Mouse (Mus musculus) hindbrain, embryonic 13.5 days (tissue): Measurements from ENCODE around the gene Bgn. TPM values are rescaled to one million over a fixed set of nuclear protein-coding genes. Genes with fewer than 3 reads are reported as not detected.
"Not testable (repeated sequence)": the region's sequence is repeated elsewhere in the genome, so short reads cannot be mapped to it uniquely, and the experiment has no call there.

ENCODE experiments used
- ATAC-seq: fragments of 200-750 bp; cut with Nextera tagmentation; 2 replicates; pipeline ENCODE4 v1.8.0; 2017; ENCODE audit warnings: moderate TSS enrichment; ENCODE audit not compliant: low FRiP score
- H3K27ac ChIP-seq: fragments of 300-500 bp; sonication (generic); 2 replicates; pipeline ENCODE4 v1.5.1; 2015; ENCODE audit warnings: inconsistent platforms, mild to moderate bottlenecking, moderate library complexity
- H3K27me3 ChIP-seq: fragments of 300-500 bp; sonication (generic); 2 replicates; pipeline ENCODE4 v1.6.1; 2015; ENCODE audit warnings: mild to moderate bottlenecking, inconsistent platforms
- H3K36me3 ChIP-seq: fragments of 300-500 bp; sonication (generic); 2 replicates; pipeline ENCODE4 v1.6.1; 2015; ENCODE audit warnings: mild to moderate bottlenecking, inconsistent platforms
- H3K4me1 ChIP-seq: fragments of 300-500 bp; sonication (generic); replicated peaks from 2 replicates; pipeline ENCODE4 v1.6.1; 2015; ENCODE audit warnings: inconsistent platforms
- H3K4me2 ChIP-seq: fragments of 300-500 bp; sonication (generic); 2 replicates; pipeline ENCODE4 v1.6.1; 2015; ENCODE audit warnings: inconsistent platforms, mild to moderate bottlenecking, moderate library complexity
- H3K4me3 ChIP-seq: fragments of 300-500 bp; sonication (generic); 2 replicates; pipeline ENCODE4 v1.5.1; 2015; ENCODE audit warnings: mild to moderate bottlenecking, inconsistent platforms
- H3K9ac ChIP-seq: fragments of 300-500 bp; sonication (generic); 2 replicates; pipeline ENCODE4 v1.6.1; 2015; ENCODE audit warnings: mild to moderate bottlenecking, inconsistent platforms
- H3K9me3 ChIP-seq: fragments of 300-500 bp; sonication (generic); 2 replicates; pipeline ENCODE4 v1.6.1; 2016; ENCODE audit warnings: inconsistent platforms
- whole genome bisulfite sequencing: fragments of 180-500 bp; shearing (Covaris S2); methylation state at CpG from one replicate; pipeline ENCODE4 v1.1.7; 2015; 5-methylcytosine and 5-hydroxymethylcytosine counted together
- polyA plus RNA-seq: library from polyadenylated mRNA; unstranded; fragments of >200 nt; fragmentation: Nextera tagmentation; extraction: Ambion mirVana; gene quantifications from 2 replicates; pipeline ENCODE4 v1.2.1, GENCODE M21; 2015

Gene Bgn
- polyA plus RNA-seq, 1 experiment from 2014 or later, result 21.6 TPM

DNA sequence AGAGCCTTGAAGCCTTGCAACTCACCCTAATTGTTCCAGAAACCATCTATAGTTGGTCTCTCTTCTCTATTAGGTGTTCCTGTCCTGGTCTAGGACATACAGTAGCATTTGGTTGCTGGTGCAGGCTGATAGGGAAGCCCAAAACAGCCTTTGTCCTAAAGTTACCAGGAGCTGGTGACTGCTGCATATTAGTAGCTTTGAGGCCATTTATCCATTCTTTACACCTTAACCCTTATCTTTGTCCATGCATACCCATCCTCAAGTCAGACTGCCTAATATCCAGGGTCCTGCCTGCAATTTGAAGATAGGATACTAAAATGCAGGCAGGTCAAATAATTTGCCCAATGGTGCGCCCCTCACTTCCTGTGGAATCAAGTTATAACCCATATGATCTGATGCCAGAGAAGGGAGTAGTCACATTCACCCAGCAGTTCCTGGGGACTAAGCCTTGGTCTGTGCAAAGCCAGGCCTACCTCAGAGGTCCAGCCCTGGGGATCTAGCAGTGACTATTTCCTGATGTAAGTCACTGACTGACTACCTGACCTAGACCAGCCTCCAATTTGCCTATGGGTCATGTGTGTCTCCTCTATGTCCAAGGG lies 7.6 kb upstream of the Bgn start:
- ATAC-seq, result no peak
- Histone ChIP-seq H3K4me3 (no peak overlapping the region), H3K27me3 (no peaks in the 10 kb centered on the region), H3K27ac (no peak overlapping the region), H3K4me1 (0 out of 2 replicates have a peak, but pooled peaks cover 3% of the 10 kb centered on the region), H3K36me3 (no peaks in the 10 kb centered on the region), H3K9me3 (no peaks in the 10 kb centered on the region), H3K4me2 (no peak overlapping the region), H3K9ac (no peak overlapping the region)
- 94% methylated on average over 1 of the region's 1 CpGs for WGBS

DNA sequence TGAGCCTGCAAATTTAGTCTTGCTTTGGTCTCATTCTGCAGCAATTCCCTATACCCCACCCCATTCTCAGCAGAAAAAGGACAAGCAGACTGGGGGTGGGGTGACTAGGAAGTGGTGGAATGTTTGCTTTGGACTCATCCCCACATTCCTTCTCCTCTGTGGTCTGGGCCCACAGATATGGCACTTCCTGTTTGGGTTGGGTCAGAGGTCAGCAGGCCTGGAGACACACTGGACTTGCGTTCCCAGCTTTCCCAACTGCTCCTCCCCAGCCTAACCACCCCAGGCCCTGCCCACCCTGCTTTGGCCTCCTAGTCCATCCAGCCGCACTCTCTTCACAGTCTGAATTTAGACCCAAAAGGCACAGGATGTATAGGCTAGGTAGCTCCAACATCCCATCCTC lies 6.8 kb upstream of the Bgn start:
- 85% methylated on average over 2 of the region's 2 CpGs for WGBS
- no peaks in the 10 kb centered on the region for H3K9me3 ChIP-seq
- H3K4me1 ChIP-seq, result 0 out of 2 replicates have a peak, but pooled peaks cover 3% of the 10 kb centered on the region
- no peak overlapping the region for H3K27ac ChIP-seq
- H3K9ac ChIP-seq, result no peak overlapping the region
- H3K4me2 ChIP-seq, result no peak overlapping the region
- no peaks in the 10 kb centered on the region for H3K36me3 ChIP-seq
- H3K4me3 ChIP-seq, result no peak overlapping the region
- no peaks in the 10 kb centered on the region for H3K27me3 ChIP-seq
- no peak for ATAC-seq

DNA sequence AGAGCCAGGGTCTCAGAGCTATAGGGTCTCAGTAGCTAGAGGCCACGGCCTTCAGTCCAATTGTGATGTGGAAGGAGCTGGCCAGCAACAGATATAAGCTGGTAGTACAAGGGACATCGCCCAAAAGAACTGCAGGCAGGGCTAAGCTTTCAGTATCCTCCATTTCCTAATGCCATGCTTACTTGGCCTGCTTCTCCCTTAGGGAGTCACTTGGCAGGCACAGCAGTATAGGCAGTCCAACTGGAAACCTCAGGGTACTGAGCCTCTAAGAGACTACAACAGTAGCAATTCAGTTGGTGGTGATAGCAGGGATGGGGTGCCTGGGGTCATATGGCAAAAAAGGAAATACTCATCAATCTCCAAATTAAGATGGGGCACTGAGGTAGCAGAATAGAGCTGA lies 5.9 kb upstream of the Bgn start:
- H3K27me3 ChIP-seq, result no peaks in the 10 kb centered on the region
- no peak overlapping the region for H3K4me2 ChIP-seq
- no peak overlapping the region for H3K27ac ChIP-seq
- 0 out of 2 replicates have a peak, but pooled peaks cover 3% of the 10 kb centered on the region for H3K4me1 ChIP-seq
- 92% methylated on average over 2 of the region's 2 CpGs for WGBS
- no peak overlapping the region for H3K4me3 ChIP-seq
- H3K9me3 ChIP-seq, result no peaks in the 10 kb centered on the region
- H3K9ac ChIP-seq, result no peak overlapping the region
- H3K36me3 ChIP-seq, result no peaks in the 10 kb centered on the region
- ATAC-seq, result no peak

DNA sequence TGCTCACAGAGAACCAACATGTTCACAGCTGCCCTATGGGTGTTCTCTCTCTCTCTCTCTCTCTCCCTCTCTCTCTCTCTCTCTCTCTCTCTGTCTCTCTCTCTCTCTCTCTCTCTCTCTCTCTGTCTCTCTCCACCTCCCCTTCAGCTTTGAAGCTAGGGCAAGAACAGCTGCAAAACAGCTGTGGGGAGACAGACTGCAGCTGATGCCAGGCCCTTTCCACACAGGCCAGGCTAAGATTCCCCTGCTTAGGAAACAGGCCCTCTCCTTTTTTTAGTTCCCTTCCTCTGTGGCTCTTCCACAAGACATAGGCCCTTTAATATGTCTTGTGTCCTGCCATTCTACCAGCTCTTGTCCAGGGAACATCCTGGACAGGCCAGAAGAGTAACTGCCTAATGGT lies 3.7 kb upstream of the Bgn start:
- Histone ChIP-seq H3K4me2 (no peak overlapping the region), H3K27me3 (0 out of 2 replicates have a peak, but pooled peaks cover 3% of the 10 kb centered on the region), H3K4me1 (0 out of 2 replicates have a peak, but pooled peaks cover 1% of the 10 kb centered on the region), H3K27ac (no peak overlapping the region), H3K4me3 (no peak overlapping the region), H3K36me3 (no peaks in the 10 kb centered on the region), H3K9ac (no peak overlapping the region), H3K9me3 (no peaks in the 10 kb centered on the region)
- no peak for ATAC-seq

DNA sequence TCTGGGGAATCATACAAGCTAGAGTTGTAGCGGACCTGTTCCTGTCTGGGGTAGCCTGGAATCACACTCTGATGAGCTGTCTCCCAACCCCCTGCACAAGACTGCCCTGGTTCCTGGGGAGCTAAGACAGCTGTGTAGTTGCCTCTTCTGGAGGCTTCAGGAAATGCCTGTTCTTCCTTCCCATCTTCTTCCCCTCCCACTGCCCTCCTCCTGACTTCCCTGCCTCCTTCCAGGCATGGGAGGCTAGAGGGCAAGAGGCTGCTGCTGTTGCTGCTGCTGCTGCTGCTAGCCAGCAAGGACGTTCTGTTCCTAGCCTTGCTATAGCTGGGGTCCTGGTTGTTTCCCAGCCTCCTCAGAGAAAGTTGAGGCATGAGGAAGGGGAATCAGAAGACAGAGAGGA lies 3.1 kb upstream of the Bgn start:
- Histone ChIP-seq H3K27me3 (0 out of 2 replicates have a peak, but pooled peaks cover 3% of the 10 kb centered on the region), H3K4me2 (no peak overlapping the region), H3K4me3 (no peak overlapping the region), H3K4me1 (no peaks in the 10 kb centered on the region), H3K27ac (no peak overlapping the region), H3K36me3 (no peaks in the 10 kb centered on the region), H3K9me3 (no peaks in the 10 kb centered on the region), H3K9ac (no peak overlapping the region)
- WGBS, result 76% methylated on average over 2 of the region's 2 CpGs
- no peak for ATAC-seq

DNA sequence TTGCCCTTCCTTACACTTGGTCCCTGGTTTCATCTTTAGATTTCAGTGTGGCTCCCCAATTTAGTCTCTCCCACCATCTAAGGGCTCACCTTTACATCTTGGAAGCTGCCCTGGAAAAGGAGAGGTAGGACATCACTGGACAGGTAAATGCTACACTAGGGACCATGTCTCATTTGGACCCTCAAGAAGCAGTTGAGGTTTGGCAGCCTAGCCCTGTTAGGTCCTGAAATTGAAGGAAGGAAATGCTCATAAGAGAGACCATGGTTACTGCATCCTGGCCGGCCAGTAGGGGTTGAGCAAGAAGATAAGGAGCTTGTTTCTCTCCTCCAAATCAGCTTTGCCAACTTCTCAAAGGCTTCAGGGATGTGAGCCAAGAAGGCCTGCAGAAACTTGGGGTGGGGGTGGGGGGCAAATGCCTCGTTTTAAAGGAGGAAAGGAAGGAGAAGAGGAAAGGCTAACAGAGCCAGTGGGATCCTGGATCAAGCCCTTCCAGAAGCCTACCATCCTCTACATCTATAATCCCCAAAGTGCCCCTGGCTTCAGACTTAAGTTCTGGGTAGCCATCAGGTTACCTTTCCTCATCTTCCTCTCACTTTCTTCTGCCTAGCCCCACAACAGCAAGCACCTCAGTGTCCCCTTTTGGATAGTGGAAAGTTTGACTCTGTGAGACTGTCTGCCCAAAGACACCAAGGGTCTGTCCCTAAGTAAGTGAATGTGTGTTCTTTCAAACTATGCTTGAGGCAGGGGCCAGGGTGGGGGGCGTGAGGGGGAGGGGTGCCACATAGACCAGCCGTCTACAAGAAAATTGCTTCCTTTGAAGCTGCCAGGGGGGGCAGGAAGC lies 539 bp upstream of the Bgn start:
- Histone ChIP-seq H3K9me3 (no peaks in the 10 kb centered on the region), H3K4me1 (no peaks in the 10 kb centered on the region), H3K27ac (no peak overlapping the region), H3K27me3 (0 out of 2 replicates have a peak, but pooled peaks cover 6% of the 10 kb centered on the region), H3K36me3 (no peaks in the 10 kb centered on the region), H3K4me2 (peak overlapping the region; percentile 23; the same call in 1 of the 2 replicates), H3K9ac (no peak overlapping the region), H3K4me3 (no peak overlapping the region)
- no peak for ATAC-seq
- WGBS, result 63% methylated on average over 4 of the region's 4 CpGs

DNA sequence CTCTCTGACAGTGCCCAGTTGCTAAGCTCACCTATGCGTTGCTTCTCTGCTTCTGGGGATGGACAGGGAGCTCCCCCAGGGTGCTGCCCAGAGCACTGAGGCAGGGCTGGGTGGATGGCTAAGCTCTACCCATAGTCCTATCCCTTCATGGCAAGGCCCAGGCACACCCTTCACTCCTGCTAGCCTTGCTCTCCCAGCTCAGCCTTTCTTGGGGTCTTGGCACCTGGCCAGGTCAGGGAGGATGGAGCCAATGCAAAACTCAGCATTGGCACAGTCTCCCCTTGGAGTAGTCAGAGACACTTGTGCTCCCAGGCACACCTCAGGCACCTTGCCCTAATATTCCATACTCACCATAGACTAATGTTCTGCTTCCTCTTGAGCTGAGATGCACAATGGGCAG lies 674 bp downstream of the Bgn start:
- Histone ChIP-seq H3K4me1 (no peaks in the 10 kb centered on the region), H3K4me3 (peak overlapping the region; percentile 12; the same call in 1 of the 2 replicates), H3K4me2 (peak overlapping the region; percentile 23), H3K9ac (no peak overlapping the region), H3K36me3 (no peaks in the 10 kb centered on the region), H3K9me3 (no peaks in the 10 kb centered on the region), H3K27ac (no peak overlapping the region), H3K27me3 (0 out of 2 replicates have a peak, but pooled peaks cover 6% of the 10 kb centered on the region)
- WGBS, result 31% methylated on average over 1 of the region's 1 CpGs
- no peak for ATAC-seq

DNA sequence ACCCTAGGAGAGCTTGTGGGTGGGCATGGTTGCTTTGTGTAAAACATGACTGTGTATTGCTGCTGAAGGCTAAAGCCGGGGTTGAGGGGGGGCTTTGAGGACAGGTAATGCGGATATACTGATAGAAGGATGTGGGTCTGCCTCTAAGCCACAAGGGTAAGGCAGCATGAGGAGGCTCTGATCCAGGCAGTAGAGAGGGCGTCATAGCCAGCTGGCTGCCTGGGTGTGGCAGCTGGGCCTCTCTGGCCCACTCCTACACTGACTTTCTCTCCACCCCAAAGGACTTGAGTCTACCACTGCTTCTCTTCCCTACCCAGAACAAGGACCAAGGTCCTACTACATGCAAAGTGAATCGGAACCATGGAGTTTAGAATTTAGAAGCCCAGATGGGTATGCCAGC lies 1.5 kb downstream of the Bgn start:
- WGBS, result 94% methylated on average over 4 of the region's 4 CpGs
- no peak overlapping the region for H3K9ac ChIP-seq
- H3K9me3 ChIP-seq, result no peaks in the 10 kb centered on the region
- H3K36me3 ChIP-seq, result no peaks in the 10 kb centered on the region
- H3K27ac ChIP-seq, result no peak overlapping the region
- no peaks in the 10 kb centered on the region for H3K4me1 ChIP-seq
- no peak overlapping the region for H3K4me3 ChIP-seq
- H3K27me3 ChIP-seq, result 0 out of 2 replicates have a peak, but pooled peaks cover 6% of the 10 kb centered on the region
- no peak for ATAC-seq
- H3K4me2 ChIP-seq, result peak overlapping the region; percentile 23; the same call in 1 of the 2 replicates

DNA sequence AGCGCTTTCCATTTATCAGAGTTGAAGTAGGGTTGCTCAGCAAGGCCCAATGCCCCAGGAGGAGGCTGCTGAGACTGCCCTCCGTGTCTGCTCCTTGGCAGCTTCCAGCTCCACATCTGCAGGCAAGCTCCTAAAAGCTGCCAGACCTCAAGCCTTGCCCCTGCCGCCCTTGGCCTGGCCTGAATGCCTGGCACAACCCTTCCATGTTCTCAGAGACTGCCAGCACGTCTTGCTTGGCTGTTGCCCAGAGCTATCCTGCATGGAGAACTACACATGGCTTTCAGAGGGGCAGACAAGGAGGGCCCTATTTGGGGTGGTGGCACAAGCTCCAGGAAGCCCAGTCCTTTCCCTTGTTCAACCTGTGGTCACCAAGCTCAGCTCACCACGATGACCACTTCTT lies 3.5 kb downstream of the Bgn start:
- Histone ChIP-seq H3K4me3 (no peak overlapping the region), H3K36me3 (no peaks in the 10 kb centered on the region), H3K4me1 (no peaks in the 10 kb centered on the region), H3K9me3 (no peaks in the 10 kb centered on the region), H3K4me2 (no peak overlapping the region), H3K27me3 (0 out of 2 replicates have a peak, but pooled peaks cover 6% of the 10 kb centered on the region), H3K9ac (no peak overlapping the region), H3K27ac (no peak overlapping the region)
- WGBS, result 81% methylated on average over 5 of the region's 5 CpGs
- no peak for ATAC-seq

DNA sequence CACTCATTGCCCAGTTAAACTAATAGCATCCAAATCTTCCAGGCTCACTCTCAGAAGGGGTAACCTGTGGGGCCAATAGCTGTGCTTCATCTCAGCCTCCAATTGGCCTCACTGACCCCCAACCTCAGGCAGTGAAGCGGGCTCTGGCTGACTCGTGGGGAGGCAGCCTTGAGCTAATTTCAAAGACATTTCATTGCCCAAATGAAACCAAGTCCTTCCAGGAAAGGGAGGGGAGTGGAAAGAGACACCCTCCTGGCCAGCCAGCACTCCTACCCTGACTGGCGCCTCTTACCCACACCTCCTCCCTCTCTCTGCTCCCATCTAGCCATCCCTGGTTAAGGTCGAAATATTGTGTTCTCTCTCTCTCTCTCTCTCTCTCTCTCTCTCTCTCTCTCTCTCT lies 6.8 kb downstream of the Bgn start:
- H3K4me2 ChIP-seq, result no peak overlapping the region
- no peaks in the 10 kb centered on the region for H3K4me1 ChIP-seq
- H3K9ac ChIP-seq, result no peak overlapping the region
- H3K36me3 ChIP-seq, result no peaks in the 10 kb centered on the region
- H3K27me3 ChIP-seq, result 0 out of 2 replicates have a peak, but pooled peaks cover 3% of the 10 kb centered on the region
- H3K27ac ChIP-seq, result no peak overlapping the region
- H3K9me3 ChIP-seq, result no peaks in the 10 kb centered on the region
- ATAC-seq, result no peak
- H3K4me3 ChIP-seq, result no peak overlapping the region
- 74% methylated on average over 4 of the region's 4 CpGs for WGBS

DNA sequence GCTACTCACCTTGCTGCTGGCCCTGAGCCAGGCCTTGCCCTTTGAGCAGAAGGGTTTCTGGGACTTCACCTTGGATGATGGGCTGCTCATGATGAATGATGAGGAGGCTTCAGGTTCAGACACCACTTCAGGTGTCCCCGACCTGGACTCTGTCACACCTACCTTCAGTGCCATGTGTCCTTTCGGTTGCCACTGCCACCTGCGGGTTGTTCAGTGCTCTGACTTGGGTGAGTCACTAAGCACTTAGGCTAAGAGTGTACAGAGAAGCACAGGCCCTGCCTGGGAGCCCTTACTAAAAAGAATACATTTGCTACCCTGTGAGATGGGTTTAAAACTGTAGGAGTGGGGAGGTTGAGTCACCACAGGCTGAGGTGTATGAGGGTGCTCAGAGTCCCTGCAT lies 7.4 kb downstream of the Bgn start:
- no peaks in the 10 kb centered on the region for H3K36me3 ChIP-seq
- no peak overlapping the region for H3K4me2 ChIP-seq
- no peaks in the 10 kb centered on the region for H3K4me1 ChIP-seq
- H3K4me3 ChIP-seq, result no peak overlapping the region
- H3K9ac ChIP-seq, result no peak overlapping the region
- no peaks in the 10 kb centered on the region for H3K9me3 ChIP-seq
- H3K27me3 ChIP-seq, result 0 out of 2 replicates have a peak, but pooled peaks cover 3% of the 10 kb centered on the region
- no peak for ATAC-seq
- WGBS, result 67% methylated on average over 3 of the region's 3 CpGs
- H3K27ac ChIP-seq, result no peak overlapping the region

DNA sequence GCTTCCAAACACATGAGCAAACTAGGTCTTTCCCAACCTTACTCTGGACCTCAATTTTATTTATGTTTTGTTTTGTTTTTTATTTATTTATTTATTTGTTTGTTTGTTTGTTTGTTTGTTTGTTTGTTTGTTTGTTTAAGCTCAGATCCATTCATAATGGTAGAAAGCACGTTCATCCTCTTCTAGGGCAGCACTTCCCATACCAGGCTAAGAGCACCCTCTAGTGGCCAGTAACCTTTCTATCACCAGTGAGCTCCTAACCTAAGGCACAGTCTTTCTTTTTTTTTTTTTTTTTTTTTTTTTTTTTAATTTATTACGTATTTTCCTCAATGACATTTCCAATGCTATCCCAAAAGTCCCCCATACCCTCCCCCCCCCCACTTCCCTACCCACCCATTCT lies 10.2 kb downstream of the Bgn start:
- 6% methylated on average over 1 of the region's 2 CpGs for WGBS
- H3K4me3 ChIP-seq, result not testable (repeated sequence)

More for the DNA sequence above, 10.2 kb downstream of the Bgn start:
- not testable (repeated sequence) for H3K4me1 ChIP-seq, H3K9ac ChIP-seq, H3K36me3 ChIP-seq, H3K4me2 ChIP-seq, H3K27ac ChIP-seq, H3K9me3 ChIP-seq, H3K27me3 ChIP-seq
- ATAC-seq, result 0 out of 2 replicates have a peak, but pooled peaks have one; percentile 69
